Mouse (Mus musculus) lung, adult 2 months (tissue): ENCODE measurements around the gene G0s2.

Source experiments
- CTCF ChIP-seq: fragments of 200-500 bp; IDR thresholded peaks from 2 replicates; pipeline ENCODE4 v1.5.1; 2011; ENCODE audit warnings: mild to moderate bottlenecking, low read length, control low read depth; ENCODE audit not compliant: insufficient read depth
- POLR2A ChIP-seq: fragments of 200-500 bp; IDR thresholded peaks from 2 replicates; pipeline ENCODE4 v1.6.1; 2011; ENCODE audit warnings: low read depth, mild to moderate bottlenecking, control low read depth, low read length, borderline replicate concordance; ENCODE audit errors: extremely low read depth

GRCm38 (mm10) chr1:193225531-193225930 is 47.5 kb downstream of the G0s2 start:
- TF ChIP-seq CTCF (no peak), POLR2A (no peak)
